Mouse (Mus musculus) gastrocnemius, adult 18-20 months (tissue): ENCODE measurements around the gene Slc4a4. TPM values are rescaled to one million over a fixed set of nuclear protein-coding genes. Genes with fewer than 3 reads are reported as not detected.

Experiments used
- DNase-seq: peaks from one replicate; pipeline ENCODE4 v3.0.0; 2021; ENCODE audit warnings: low spot score
- total RNA-seq, 2 experiments: library from RNA; stranded (reverse); gene quantifications; 2 replicates each; pipeline ENCODE4 v1.2.3; 2021

Slc4a4 gene
- total RNA-seq, 2 experiments from 2014 or later = 18.2 to 21.3 TPM

DNA sequence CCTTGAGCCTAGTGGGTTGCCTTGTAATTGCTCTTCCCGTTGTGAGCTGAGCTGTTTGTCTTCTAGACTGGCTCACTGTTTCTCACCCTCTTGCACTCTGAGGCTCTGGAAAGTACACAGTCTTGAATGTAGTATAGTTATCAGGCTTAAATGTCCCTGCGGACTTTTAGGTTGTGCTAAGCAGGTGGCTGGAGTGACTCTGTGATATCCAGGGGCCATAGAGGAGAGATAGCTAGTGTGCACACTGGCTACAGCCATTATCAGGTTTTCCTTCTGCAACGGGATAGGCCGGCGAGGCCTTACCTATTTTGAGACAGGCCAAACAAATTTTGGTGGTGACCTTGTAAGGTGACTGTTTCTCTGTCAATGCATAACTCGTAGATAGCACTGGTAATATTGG lies 110.7 kb downstream of the Slc4a4 start:
- no peak for DNase-seq

- DNase-seq = no peak
Measured at GRCm38 (mm10) chr5:88999793-89000192, 113.2 kb downstream of the Slc4a4 start.

GRCm38 (mm10) chr5:89000598-89000997 lies 114.0 kb downstream of the Slc4a4 start:
- DNase-seq = no peak

DNA sequence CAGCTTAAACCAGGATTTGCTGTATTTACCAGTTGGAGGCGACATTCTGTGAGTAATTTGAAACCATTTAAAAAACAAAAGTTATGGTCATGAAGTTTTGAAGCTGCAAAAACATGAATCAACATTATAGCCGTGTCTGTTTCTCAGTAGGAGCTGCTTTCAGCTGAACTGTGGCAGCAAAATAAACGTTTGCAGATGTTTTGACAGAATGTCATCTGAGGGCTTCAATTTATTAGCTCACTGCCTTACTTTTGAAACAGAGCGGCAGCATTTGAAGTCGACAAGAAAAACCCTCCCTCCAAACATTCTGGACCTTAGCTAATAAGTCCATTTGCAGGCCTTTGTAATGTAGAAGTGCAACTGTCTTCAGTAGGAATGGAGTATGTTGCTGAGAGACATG lies 123.5 kb downstream of the Slc4a4 start:
- no peak for DNase-seq

DNA sequence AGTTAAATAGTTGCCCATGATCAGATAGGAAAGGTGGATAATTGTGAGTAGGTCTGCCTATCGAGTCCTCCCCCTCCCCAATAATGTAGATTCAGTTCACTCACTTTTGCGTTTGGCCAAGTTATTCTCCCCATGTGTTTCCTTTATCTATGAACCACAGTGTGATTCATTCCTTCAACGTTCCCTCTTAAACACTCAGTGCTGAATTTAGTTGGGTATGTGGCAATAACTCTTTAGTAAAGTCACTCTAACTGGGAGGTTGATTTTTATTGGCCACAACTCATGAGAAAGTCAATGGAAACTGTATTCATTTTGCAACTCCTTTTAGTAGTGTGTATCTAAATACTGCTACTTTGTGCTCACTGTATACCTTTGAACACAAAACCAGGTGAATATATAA lies 125.8 kb downstream of the Slc4a4 start:
- no peak for DNase-seq

GRCm38 (mm10) chr5:89014782-89015181 lies 128.2 kb downstream of the Slc4a4 start:
- DNase-seq = no peak

GRCm38 (mm10) chr5:89015878-89016277 lies 129.3 kb downstream of the Slc4a4 start:
- no peak for DNase-seq

GRCm38 (mm10) chr5:89018537-89018936 lies 131.9 kb downstream of the Slc4a4 start:
- DNase-seq = no peak

GRCm38 (mm10) chr5:89024413-89024812 lies 137.8 kb downstream of the Slc4a4 start:
- DNase-seq = no peak

- DNase-seq = no peak
Measured at GRCm38 (mm10) chr5:89027518-89028085, 141.0 kb downstream of the Slc4a4 start.

DNA sequence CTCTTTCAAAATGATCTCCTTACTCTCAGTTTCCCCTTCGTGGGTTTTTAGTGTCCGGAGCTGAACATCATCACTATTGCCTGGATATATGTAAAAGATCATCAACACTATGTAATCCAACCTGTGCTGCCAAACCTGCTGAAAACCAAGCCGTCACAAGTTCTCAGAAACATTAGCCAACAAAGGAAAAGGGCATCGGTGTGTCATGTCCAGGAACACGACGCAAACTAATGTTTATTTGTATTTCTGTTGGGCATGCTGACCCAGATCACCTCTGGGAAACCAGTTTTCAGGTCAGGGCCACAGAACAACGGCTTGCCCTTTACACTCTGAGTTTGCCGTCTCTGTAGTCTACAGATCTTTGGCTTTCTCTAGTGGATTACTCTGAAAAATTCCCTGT lies 146.0 kb downstream of the Slc4a4 start:
- DNase-seq = peak; percentile 11

- DNase-seq = peak; percentile 57
Measured at GRCm38 (mm10) chr5:89033256-89033655, 146.6 kb downstream of the Slc4a4 start.

DNA sequence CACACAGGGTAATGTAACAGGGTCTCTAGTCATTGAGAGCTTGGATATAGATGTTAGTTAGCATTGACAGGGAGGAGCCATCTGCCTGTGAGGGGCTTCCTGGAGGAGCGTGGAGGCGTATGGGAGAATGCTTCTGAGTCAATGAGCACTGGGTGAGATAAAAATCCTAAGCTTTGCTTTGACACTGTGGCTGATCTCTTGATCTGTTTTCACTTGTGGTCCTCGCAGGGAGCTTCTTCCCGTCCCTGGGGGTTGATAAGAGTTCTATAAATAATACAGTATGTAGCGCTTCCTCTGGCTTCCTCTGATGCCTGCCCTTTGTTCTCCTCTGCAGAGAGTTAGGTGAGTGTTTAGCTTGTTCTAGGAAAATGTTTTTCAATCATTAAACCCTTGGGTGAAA lies 149.5 kb downstream of the Slc4a4 start:
- DNase-seq = no peak

DNA sequence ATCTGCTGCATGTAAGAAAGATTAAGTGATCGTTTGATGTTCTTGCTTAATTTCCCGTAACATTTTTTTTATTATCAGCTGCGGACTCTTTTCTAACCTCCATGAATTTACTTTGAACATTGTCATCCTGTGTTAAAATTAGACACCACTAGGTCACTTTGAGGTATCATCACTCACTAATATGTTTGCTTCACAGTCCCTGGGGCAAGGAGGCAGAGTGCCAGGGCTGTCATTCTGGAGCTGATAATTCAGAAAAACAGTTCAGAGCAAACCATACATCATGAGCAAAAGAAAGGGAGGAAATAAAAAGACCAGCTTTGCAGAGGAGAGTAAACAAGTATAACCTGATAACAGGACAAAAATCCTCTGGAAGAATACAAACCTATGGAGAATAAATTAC lies 154.2 kb downstream of the Slc4a4 start:
- DNase-seq = no peak

DNA sequence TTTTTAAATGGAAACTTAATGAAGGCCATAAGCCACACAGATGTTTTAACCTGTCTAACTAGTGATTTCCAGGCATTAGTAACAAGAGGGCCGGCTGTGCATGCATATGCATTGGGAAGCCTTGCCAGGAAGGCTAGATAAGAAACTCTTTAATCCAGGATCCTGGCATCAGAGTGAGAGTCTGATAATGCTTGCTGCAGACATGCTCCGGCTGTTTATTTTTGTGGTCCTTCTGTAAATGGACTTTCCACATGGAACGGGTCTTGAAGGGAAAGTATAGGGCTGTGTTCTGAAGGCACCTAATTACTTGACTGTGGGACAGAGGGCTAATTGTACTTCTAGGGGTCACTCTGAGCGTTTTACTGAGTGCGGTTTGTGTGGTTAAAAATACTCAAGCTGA lies 157.2 kb downstream of the Slc4a4 start:
- DNase-seq = no peak

GRCm38 (mm10) chr5:89044801-89045200 lies 158.2 kb downstream of the Slc4a4 start:
- no peak for DNase-seq

DNA sequence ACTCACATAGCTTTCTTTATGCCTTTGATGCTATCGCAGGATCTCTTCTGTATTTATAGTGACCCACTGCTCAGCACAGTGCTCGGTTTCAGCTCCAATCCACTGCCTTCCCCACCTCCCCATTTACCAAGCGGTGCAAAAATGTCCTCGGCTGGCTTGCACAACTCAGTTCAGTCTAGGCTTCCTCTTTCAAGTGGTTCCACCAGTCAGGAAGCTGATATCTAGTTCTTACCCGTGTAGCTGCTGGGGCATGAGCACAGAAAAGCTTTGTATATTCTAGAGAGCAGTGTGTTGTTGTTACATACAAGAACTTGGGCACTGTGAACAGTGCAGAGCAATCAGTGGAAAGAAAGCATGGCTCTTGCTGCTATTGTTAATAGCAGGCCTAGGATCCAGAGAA lies 165.0 kb downstream of the Slc4a4 start:
- no peak for DNase-seq

DNA sequence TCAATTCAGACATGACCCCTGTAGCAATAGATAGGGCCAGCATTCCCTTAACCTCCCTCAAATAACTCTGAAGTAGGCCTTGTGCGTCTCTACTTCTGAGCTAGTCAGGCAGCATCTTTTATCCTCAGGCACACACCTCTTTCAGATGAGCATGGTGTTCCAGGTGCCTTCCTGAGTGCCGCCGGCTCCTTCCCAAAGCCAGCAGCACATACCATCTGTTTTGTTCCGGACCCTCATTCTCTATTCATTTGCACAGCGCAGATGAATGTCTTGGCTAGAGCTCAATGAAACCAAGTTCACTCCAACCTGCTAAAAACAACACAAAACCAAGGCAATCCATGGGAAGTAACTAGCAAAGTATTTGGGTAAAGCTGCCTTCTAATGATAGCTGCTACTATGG lies 165.6 kb downstream of the Slc4a4 start:
- no peak for DNase-seq

GRCm38 (mm10) chr5:89055656-89056055 lies 169.0 kb downstream of the Slc4a4 start:
- DNase-seq = no peak

- no peak for DNase-seq
Measured at GRCm38 (mm10) chr5:89056370-89056769, 169.8 kb downstream of the Slc4a4 start.

DNA sequence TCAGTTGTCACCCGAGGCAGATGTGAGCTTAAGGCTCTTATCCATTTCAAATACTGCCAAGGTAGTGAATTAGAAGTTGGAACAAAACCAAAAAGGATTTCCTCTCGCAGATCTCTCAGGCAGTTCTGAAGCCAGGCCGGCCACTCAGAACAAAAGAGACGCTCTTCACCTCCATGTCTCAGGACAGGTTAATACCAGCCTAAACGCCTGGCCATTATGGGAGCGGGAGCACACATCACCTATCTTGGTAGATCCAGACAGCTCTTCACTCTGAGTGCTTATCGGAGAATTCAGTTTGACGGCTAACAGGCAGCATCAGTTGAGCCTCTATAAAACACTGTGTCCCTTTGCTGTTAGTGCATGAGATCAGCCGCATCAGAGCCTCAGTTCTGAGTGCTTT lies 174.5 kb downstream of the Slc4a4 start:
- no peak for DNase-seq

GRCm38 (mm10) chr5:89062286-89062685 lies 175.7 kb downstream of the Slc4a4 start:
- DNase-seq = no peak

GRCm38 (mm10) chr5:89067111-89067510 lies 180.5 kb downstream of the Slc4a4 start:
- no peak for DNase-seq

DNA sequence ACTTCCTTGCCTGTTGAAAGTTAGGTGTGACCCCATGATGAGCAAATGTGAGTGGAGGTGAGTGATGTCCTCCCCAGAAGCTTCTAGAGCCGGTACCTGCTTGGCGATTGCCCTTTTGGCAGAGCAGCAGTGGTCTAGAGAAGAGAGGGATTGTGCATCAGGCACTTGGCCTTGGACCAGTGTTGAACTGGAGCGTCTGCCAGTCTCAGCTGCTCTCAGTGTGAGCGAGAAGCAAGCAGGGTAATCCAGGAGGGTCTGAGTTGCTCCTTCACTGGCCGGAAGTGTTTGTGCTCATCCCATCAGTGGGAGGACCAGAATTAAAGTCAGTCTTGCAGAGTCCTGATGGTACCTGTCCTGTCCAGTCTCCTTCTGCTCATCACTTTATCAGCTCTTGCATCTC lies 181.5 kb downstream of the Slc4a4 start:
- DNase-seq = no peak
